Mouse (Mus musculus) lung, adult 2 months (tissue): Measurements from ENCODE around the gene Gm20388.

Experiments used
- CTCF ChIP-seq: fragments of 200-500 bp; IDR thresholded peaks from 2 replicates; pipeline ENCODE4 v1.5.1; 2011; ENCODE audit warnings: mild to moderate bottlenecking, low read length, control low read depth; ENCODE audit not compliant: insufficient read depth
- POLR2A ChIP-seq: fragments of 200-500 bp; IDR thresholded peaks from 2 replicates; pipeline ENCODE4 v1.6.1; 2011; ENCODE audit warnings: low read depth, mild to moderate bottlenecking, control low read depth, low read length, borderline replicate concordance; ENCODE audit errors: extremely low read depth

DNA sequence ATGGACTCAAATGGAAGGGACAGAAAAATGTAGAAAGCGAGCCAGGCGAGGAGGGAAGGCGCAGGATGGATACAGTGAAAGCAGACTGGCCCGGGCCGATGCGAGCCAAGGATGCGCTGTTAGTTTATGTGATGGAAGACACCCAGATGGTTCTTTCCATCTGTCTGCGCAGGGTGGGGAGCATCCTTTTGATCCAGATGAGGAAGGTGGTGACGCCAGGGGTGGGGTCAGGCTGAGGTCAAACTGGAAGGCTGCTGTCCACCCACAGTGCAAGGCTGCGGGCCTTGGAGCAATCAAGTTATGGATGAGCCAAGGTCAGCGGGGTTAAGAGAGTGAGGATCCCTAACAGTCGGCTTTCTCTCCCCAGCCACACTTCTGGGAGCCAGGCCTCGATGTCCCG is 2025.8 kb downstream of the Gm20388 start:
- TF ChIP-seq POLR2A (no peak), CTCF (no peak)
